Mouse (Mus musculus) hindbrain, embryonic 13.5 days (tissue): ENCODE results near the gene Glg1. TPM values are rescaled to one million over a fixed set of nuclear protein-coding genes. Genes with fewer than 3 reads are reported as not detected.

Source experiments
- microRNA-seq: library from miRNA; unstranded; fragments of <30 nt; microRNA quantifications from one replicate; pipeline ENCODE4, GENCODE M21; 2016
- polyA plus RNA-seq: library from polyadenylated mRNA; unstranded; fragments of >200 nt; fragmentation: Nextera tagmentation; extraction: Ambion mirVana; gene quantifications from 2 replicates; pipeline ENCODE4 v1.2.1, GENCODE M21; 2015

Glg1 gene
- polyA plus RNA-seq, 1 experiment from 2014 or later = 66.7 TPM

Small RNA genes within 50 kb of the gene (microRNA-seq; reads per million reads assigned to microRNA genes)
- gene Gm23193 = not detected

Other genes starting within 250 kb of the Glg1 start
- 7.6 and 7.9 TPM in 2 replicates for gene Ddx19b, start 227.5 kb downstream of the Glg1 start, polyA plus RNA-seq
- 67.7 and 70.4 TPM in 2 replicates for gene Aars, start 226.1 kb downstream of the Glg1 start, polyA plus RNA-seq
- not detected in 2 replicates for gene Exosc6, start 202.9 kb downstream of the Glg1 start, polyA plus RNA-seq
- gene Clec18a, start 166.8 kb downstream of the Glg1 start, polyA plus RNA-seq = 0.97 and 1.4 TPM in 2 replicates
- 11.5 and 11.7 TPM in 2 replicates for gene Pdpr, start 164.6 kb downstream of the Glg1 start, polyA plus RNA-seq
- 26.8 and 29.0 TPM in 2 replicates for gene Rfwd3, start 41.0 kb upstream of the Glg1 start, polyA plus RNA-seq
- 0.22 and 0.78 TPM in 2 replicates for gene Mlkl, start 79.0 kb upstream of the Glg1 start, polyA plus RNA-seq
- gene Fa2h, start 134.6 kb upstream of the Glg1 start, polyA plus RNA-seq = 0.19 and 0.22 TPM in 2 replicates